Mouse (Mus musculus) mesoderm, embryonic 11.5 days (tissue): ENCODE data around the gene Pmpcb.

Experiments used
- DNase-seq: peaks from one replicate; pipeline ENCODE4 v3.0.0-alpha.2; 2012; ENCODE audit warnings: low read depth, low spot score

Gene Pmpcb

DNA sequence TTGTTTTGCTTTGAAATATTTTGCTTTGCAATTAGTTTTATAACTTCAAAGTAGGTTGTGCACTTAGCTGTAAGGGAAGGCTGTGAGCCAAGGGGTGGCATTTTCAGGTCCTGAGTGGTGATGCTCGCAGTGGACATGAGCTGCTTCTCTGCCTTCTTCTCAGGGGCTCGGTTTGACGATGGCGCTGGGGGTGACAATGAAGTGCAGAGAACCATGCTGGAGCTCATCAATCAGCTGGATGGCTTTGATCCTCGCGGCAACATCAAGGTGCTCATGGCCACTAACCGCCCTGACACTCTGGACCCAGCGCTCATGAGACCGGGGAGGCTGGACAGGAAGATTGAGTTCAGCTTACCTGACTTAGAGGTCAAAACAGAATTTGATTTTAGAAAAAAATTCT, 66.0 kb downstream of the Pmpcb start:
- no peak for DNase-seq

DNA sequence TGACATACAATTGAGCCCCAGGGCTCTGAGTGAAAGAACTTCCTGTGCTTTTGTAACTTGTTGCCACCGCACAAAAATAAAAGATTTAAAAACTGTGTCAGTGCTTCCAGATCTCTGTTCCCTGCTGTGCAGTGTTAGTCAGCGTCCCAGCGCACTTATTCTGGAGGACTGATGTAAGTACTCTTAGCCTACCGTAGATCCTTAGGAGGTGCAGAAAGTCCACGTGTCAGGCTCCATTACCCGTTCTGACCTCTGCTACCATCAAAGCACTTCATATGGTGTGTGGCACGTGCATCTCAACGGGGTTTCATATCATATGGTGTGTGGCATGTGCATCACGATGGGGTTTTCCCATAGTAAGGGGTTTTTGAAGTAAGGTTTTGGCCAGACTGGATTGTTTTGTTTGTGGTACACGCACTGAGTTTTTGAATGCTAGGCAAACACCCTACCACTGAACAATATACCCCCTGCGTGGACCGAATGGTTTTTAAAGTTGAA, 66.8 kb downstream of the Pmpcb start:
- DNase-seq, result no peak

DNA sequence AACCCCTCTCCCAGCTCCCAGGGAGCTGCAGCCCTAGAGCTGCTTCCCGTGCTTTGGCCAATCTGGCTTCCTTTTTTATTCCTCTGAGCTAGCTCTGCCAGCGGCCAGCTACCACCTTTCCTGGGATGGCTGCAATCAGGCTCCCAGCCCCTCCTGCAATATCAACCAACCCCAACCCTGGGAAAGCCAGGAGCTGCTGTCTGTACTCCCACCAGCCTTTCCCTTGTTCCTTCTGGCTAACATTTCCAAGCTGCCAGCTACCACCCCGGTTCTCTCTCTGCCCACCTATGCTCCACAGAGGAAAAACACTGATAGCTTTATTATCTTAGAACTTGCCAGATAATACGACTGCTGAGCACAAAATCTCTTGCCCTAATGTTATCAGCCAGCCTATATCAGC, 67.9 kb downstream of the Pmpcb start:
- DNase-seq, result no peak
